Mouse (Mus musculus) right cerebral cortex, postnatal 4 days (tissue): ENCODE data around the gene 1700020D05Rik.
"Not testable (repeated sequence)": the region's sequence is repeated elsewhere in the genome, so short reads cannot be mapped to it uniquely, and the experiment has no call there.

Source experiments
- DNase-seq: peaks from one replicate; pipeline ENCODE4 v3.0.0-alpha.2; 2022

Gene 1700020D05Rik

GRCm38 (mm10) chr19:5494314-5494713 lies 9.3 kb downstream of the 1700020D05Rik start:
- no peak for DNase-seq

- DNase-seq: not testable (repeated sequence)
These were observed 10.3 kb downstream of the 1700020D05Rik start for GRCm38 (mm10) chr19:5493301-5493721.

DNA sequence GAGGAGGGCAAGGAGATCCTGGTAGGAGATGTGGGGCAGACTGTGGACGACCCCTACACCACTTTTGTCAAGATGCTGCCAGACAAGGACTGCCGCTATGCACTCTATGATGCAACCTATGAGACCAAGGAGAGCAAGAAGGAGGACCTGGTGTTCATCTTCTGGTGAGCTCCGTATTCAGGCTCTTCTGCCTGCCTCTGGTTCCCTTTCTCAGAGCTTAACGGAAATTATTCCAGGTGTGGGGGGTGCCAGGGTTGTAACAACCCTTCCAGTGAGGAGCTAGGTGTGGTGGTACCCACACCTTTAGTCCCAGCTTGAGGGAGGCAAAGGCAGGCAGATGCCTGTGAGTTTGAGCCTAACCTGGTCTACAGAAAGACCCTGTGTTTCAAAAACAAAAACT lies 10.9 kb downstream of the 1700020D05Rik start:
- no peak for DNase-seq

DNA sequence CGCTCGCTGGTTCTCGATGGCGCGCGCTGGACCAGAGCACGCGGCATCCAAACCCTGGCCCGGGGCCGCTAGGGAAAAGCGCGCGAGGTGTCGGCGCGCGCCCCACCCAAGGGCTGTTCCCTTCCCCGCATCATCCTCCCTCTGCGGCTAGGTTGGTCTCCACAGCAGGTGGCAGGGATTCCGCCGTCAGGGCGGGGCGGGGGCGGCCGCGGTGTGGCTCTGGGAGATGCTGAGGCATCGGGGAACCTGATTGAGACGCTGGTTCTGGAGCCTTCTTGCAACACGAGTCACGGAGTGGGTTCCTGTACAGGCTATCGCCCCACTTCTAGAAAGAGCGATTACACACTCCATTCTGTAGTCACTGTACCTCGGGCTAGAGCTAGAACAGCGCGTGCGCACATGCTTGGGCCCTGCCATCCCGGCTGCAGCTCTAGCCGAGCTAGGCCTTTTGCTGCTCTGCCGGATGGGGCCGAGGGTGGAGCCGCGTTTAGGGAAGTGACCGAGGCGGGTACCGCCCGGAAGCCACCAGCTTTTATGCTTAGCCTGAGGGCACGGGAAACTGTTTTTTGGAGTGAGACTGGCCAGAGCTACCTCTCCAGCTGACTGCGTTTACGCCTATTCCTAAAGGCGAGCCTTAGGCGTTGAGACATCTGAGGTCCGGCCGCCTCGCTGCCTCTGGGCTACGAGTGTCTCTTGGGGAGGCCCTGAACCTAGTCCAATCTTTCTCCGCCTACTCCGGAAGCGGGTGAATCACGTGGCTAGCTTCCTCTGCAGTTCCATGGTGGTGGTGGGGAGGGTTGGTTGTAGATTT lies 12.5 kb downstream of the 1700020D05Rik start:
- DNase-seq: peak; percentile 66

GRCm38 (mm10) chr19:5490313-5490897 lies 13.2 kb downstream of the 1700020D05Rik start, which contains the start of gene Cfl1:
Gene Cfl1 (plus strand): TSS chr19:5490455.
- peak; percentile 89 for DNase-seq

GRCm38 (mm10) chr19:5489721-5490120 lies 13.9 kb downstream of the 1700020D05Rik start:
- not testable (repeated sequence) for DNase-seq

DNA sequence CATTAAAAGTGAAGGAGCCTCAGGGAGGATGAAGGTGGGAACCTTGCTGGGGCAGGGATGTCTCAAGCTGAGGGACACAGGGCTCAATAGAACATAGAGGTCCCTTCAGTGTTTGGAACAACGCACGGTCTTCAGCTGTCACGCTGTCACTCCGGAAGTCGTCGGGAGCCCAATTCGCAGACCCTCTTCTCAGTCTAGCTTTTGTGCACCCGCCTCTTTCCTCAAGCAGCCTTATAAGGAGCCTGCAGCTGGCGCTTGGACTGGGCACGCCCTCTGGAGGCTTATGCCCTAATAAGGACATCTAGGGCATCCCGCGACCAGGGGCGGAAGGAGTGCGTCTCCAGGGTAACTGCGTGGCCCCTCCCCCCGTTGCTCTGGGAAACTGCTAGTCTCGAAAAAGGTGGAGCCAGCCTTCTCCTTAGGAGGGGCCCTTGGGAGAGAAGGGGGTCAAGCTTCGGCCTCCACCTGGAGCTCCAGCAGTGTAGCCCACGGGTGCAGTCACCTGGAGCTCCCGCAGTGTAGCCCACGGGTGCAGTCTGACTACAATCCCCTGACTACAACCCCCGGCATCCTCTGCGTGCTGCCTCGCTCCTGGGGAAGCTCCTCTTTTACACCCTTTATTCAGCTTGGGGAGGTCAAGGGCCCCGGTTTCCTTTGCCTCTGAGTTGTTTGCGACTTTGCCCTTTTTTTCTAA lies 14.6 kb downstream of the 1700020D05Rik start:
- DNase-seq: peak; percentile 93

GRCm38 (mm10) chr19:5487768-5488550 lies 15.6 kb downstream of the 1700020D05Rik start, which contains the start of gene Mus81:
Gene Mus81 (minus strand): TSS chr19:5488402.
- peak; percentile 98 for DNase-seq

- DNase-seq: no peak
These were observed 16.8 kb downstream of the 1700020D05Rik start for GRCm38 (mm10) chr19:5486771-5487170.

DNA sequence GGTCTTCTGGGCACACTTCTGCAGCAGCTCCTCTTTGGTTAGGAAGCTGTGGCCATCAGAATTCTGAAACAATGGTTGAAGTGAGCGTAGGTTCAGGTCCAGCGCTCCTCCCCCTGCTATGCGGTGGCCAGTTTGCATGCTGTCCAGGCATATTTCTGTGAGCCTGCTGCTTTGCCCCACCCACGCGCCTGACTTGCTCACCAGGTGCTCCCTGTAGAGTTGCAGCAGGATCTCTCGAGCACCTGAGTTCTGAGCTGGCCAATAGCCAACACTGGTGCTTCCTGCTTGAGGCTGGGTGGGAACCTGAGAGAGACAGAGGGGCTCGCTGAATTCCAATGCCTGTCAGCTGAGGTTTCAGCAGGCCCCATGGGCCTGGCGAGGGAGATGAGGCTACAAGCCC lies 17.3 kb downstream of the 1700020D05Rik start:
- DNase-seq: no peak

DNA sequence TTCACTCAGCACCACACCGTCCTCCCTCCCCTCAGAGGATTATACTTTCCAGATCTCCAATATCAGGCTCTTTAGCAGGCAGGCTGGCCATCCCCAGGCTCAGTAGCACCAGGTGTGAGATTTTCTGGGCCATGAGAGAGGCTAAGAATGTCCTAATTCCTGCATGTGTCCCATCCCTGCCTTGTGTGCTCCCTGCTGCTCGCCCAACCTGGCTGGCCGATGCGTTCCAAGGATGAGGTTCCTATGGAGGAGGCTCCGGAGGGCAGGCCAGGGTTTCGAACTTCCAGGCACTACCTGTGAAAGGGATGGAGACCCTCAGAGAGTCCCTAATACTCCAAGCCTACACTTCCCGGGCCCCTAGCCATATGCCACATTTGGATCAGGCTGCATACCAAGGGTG lies 17.8 kb downstream of the 1700020D05Rik start:
- no peak for DNase-seq

DNA sequence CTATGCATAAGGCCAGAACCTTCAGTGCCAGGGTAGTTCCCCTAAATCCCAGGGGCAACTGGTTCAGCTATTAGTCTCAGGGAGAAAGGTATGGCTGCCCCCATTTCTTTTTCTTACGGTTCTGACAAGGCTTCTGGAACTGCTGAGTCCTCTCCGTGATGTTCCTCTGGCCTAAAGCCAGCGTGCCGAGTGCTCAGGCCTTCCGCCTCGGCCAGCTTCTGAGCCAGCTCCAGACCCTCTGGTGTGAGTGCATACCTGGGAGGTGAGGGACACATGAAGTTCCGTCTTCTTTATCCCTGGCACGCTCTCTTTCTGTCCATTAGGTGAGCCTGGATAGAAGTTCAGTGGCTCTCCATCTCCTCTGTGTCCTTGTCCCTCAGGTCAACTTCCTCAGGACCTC lies 18.2 kb downstream of the 1700020D05Rik start:
- DNase-seq: no peak

DNA sequence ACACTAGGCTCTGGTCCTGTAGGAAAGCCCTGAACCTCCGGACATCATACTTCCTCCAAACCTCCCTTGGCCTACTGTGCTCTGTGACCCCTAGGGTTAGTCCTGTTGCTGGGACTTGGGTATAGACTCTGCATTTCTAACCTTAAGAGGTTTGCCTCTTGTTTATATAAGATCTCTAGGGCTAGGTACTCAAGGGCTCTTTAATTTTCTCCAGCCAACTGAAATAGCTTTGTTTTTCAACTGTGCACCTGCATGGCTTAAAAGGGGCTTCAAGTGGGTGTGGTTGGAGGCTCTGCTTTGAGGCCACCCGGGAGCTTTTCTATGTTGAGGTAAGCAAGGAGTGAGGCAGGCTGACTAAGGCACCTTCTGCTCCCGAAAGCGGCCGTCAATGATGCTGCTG lies 19.1 kb downstream of the 1700020D05Rik start:
- no peak for DNase-seq

GRCm38 (mm10) chr19:5483386-5484359 lies 19.9 kb downstream of the 1700020D05Rik start:
- no peak for DNase-seq

GRCm38 (mm10) chr19:5481398-5481797 lies 22.2 kb downstream of the 1700020D05Rik start:
- DNase-seq: no peak

- DNase-seq: no peak
These were observed 23.6 kb downstream of the 1700020D05Rik start for GRCm38 (mm10) chr19:5480016-5480415.

DNA sequence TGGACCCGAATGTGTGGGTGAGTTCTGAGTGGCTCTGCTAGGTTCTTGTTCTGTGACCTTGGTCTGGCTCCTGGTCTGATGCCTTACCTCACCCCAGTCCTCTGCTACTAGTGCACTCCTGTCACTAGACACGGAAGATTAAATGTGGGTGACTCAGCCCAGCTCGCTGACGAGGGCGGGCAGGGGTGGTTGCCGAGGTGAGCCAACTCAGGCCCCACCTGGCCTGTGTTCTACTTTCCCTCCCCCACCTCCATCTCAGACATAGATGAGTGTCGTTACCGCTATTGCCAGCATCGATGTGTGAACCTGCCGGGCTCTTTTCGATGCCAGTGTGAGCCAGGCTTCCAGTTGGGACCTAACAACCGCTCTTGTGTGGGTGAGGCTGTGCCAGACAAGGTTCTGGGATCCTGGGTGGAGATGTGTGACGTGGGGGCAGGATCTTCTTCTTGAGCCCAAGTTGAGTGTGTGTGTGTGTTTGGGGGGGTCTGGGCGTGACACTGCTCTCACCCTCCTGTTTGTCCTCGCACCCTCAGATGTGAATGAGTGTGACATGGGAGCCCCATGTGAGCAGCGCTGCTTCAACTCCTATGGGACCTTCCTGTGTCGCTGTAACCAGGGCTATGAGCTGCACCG lies 25.8 kb downstream of the 1700020D05Rik start:
- no peak for DNase-seq

DNA sequence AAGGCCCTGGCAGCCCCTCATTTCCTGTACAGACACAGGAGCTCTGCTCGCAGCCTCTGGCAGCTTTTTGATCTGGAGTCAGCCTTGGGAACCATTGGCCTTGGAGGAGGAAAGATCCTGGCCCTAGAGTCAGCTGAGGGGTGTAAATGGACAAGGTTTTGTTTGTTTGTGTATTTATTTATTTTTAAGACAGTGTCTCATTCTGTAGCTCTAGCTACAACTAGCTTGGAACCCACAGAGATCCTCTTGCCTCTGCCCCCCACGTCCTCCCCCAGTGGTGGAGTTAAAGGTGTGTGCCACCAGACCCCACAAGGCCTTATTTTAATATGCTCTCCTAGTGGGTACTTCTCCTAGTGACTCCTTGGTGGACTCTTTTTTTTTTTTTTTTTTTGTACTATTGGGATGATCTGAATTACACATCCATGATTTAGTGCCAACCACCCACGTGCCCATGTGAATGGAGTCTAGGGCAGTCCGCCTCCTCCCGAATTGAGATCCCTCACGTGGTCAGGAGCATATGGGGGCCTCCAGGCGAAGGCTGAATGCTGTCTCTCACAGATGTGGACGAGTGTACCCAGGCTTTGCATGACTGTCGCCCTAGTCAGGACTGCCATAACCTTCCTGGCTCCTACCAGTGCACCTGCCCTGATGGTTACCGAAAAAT lies 26.5 kb downstream of the 1700020D05Rik start:
- no peak for DNase-seq

GRCm38 (mm10) chr19:5475069-5475714 lies 28.4 kb downstream of the 1700020D05Rik start:
- no peak for DNase-seq
